Mouse (Mus musculus) hindbrain, embryonic 14.5 days (tissue): ENCODE data around the gene Osbpl6. TPM values are rescaled to one million over a fixed set of nuclear protein-coding genes. Genes with fewer than 3 reads are reported as not detected.
A peak's percentile ranks its signal among the peaks of the same experiment; 100 is the strongest.

Experiments
- ATAC-seq: fragments of 200-750 bp; cut with Nextera tagmentation; 2 replicates; pipeline ENCODE4 v1.8.0; 2017; ENCODE audit warnings: moderate number of reproducible peaks, mild to moderate bottlenecking, moderate TSS enrichment, moderate library complexity; ENCODE audit not compliant: low FRiP score
- DNase-seq: peaks from one replicate; pipeline ENCODE4 v3.0.0-alpha.2; 2015; ENCODE audit warnings: low spot score
- H3K27ac ChIP-seq: fragments of 300-500 bp; sonication (generic); 2 replicates; pipeline ENCODE4 v1.5.1; 2014; ENCODE audit warnings: mild to moderate bottlenecking, moderate library complexity
- H3K27me3 ChIP-seq: fragments of 300-500 bp; sonication (generic); 2 replicates; pipeline ENCODE4 v1.6.1; 2014; ENCODE audit warnings: mild to moderate bottlenecking, low read length, mixed read lengths; ENCODE audit not compliant: control insufficient read depth, insufficient read depth
- H3K36me3 ChIP-seq: fragments of 300-500 bp; sonication (generic); replicated peaks from 2 replicates; pipeline ENCODE4 v1.6.1; 2014; ENCODE audit not compliant: control insufficient read depth, insufficient read depth
- H3K4me1 ChIP-seq: fragments of 300-500 bp; sonication (generic); replicated peaks from 2 replicates; pipeline ENCODE4 v1.6.1; 2014; ENCODE audit warnings: antibody characterized with exemption, low read length, mixed read lengths; ENCODE audit not compliant: control insufficient read depth, insufficient read depth
- H3K4me2 ChIP-seq: fragments of 300-500 bp; sonication (generic); replicated peaks from 2 replicates; pipeline ENCODE4 v1.6.1; 2014; ENCODE audit warnings: mild to moderate bottlenecking, moderate library complexity
- H3K4me3 ChIP-seq: fragments of 300-500 bp; sonication (generic); replicated peaks from 2 replicates; pipeline ENCODE4 v1.5.1; 2014; ENCODE audit warnings: mild to moderate bottlenecking, low read length
- H3K9ac ChIP-seq: fragments of 300-500 bp; sonication (generic); 2 replicates; pipeline ENCODE4 v1.6.1; 2014
- H3K9me3 ChIP-seq: fragments of 300-500 bp; sonication (generic); 2 replicates; pipeline ENCODE4 v1.6.1; 2016; ENCODE audit warnings: low read length; ENCODE audit not compliant: control insufficient read depth
- WGBS: fragments of 180-500 bp; shearing (Covaris S2); extraction: QIAGEN DNeasy Blood & Tissue Kit; methylation state at CpG from one replicate; pipeline ENCODE4 v1.1.7; 2014; 5-methylcytosine and 5-hydroxymethylcytosine counted together
- polyA plus RNA-seq: library from polyadenylated mRNA; unstranded; fragments of >200 nt; fragmentation: Nextera tagmentation; extraction: Ambion mirVana; gene quantifications from 2 replicates; pipeline ENCODE4 v1.2.1, GENCODE M21; 2014

The Osbpl6 gene
- polyA plus RNA-seq, 1 experiment from 2014 or later, result 31.2 TPM

GRCm38 (mm10) chr2:76524451-76524850, 118.1 kb downstream of the Osbpl6 start:
- no peak for ATAC-seq

GRCm38 (mm10) chr2:76525645-76526044, 119.3 kb downstream of the Osbpl6 start:
- no peaks in the 10 kb centered on the region for H3K4me1 ChIP-seq
- H3K4me2 ChIP-seq, result no peak overlapping the region
- DNase-seq (no peak), ATAC-seq (no peak)
- WGBS, result 24% methylated on average over 3 of the region's 3 CpGs
- H3K27me3 ChIP-seq, result no peaks in the 10 kb centered on the region
- no peaks in the 10 kb centered on the region for H3K9me3 ChIP-seq
- no peak overlapping the region for H3K27ac ChIP-seq
- H3K9ac ChIP-seq, result no peak overlapping the region
- H3K36me3 ChIP-seq, result no peaks in the 10 kb centered on the region
- no peak overlapping the region for H3K4me3 ChIP-seq

More at GRCm38 (mm10) chr2:76524451-76524850, 118.1 kb downstream of the Osbpl6 start:
- WGBS, result 77% methylated on average over 5 of the region's 5 CpGs
- no peaks in the 10 kb centered on the region for H3K9me3 ChIP-seq
- no peak overlapping the region for H3K9ac ChIP-seq
- no peak overlapping the region for H3K4me3 ChIP-seq
- no peaks in the 10 kb centered on the region for H3K4me1 ChIP-seq
- H3K27me3 ChIP-seq, result no peaks in the 10 kb centered on the region
- no peaks in the 10 kb centered on the region for H3K36me3 ChIP-seq
- H3K4me2 ChIP-seq, result no peak overlapping the region
- H3K27ac ChIP-seq, result no peak overlapping the region
- no peak for DNase-seq

- no peaks in the 10 kb centered on the region for H3K36me3 ChIP-seq
- H3K27ac ChIP-seq, result no peak overlapping the region
- 58% methylated on average over 14 of the region's 14 CpGs for WGBS
- peaks cover 14% of the 10 kb centered on the region; the same call in 1 of the 2 replicates for H3K4me1 ChIP-seq
- H3K9ac ChIP-seq, result no peak overlapping the region
- no peak overlapping the region for H3K4me3 ChIP-seq
- ATAC-seq (peak; percentile 59), DNase-seq (peak; percentile 43)
- no peak overlapping the region for H3K4me2 ChIP-seq
- no peaks in the 10 kb centered on the region for H3K27me3 ChIP-seq
- no peaks in the 10 kb centered on the region for H3K9me3 ChIP-seq
Measured at GRCm38 (mm10) chr2:76532490-76533126, 126.3 kb downstream of the Osbpl6 start.

GRCm38 (mm10) chr2:76534932-76535331, 128.6 kb downstream of the Osbpl6 start:
- DNase-seq, result no peak
- Histone ChIP-seq H3K4me2 (no peak overlapping the region), H3K4me3 (no peak overlapping the region), H3K9me3 (no peaks in the 10 kb centered on the region), H3K9ac (no peak overlapping the region), H3K36me3 (no peaks in the 10 kb centered on the region), H3K4me1 (peaks cover 14% of the 10 kb centered on the region; the same call in 1 of the 2 replicates), H3K27me3 (no peaks in the 10 kb centered on the region), H3K27ac (no peak overlapping the region)
- 45% methylated on average over 7 of the region's 7 CpGs for WGBS
- no peak for ATAC-seq

- Histone ChIP-seq H3K36me3 (no peaks in the 10 kb centered on the region), H3K4me3 (no peak overlapping the region), H3K27ac (no peak overlapping the region), H3K27me3 (no peaks in the 10 kb centered on the region), H3K9ac (no peak overlapping the region), H3K4me1 (no peaks in the 10 kb centered on the region), H3K9me3 (no peaks in the 10 kb centered on the region), H3K4me2 (no peak overlapping the region)
- DNase-seq (no peak), ATAC-seq (no peak)
- 93% methylated on average over 9 of the region's 9 CpGs for WGBS
Measured at GRCm38 (mm10) chr2:76541900-76542299, 135.6 kb downstream of the Osbpl6 start.

GRCm38 (mm10) chr2:76542921-76543320, 136.6 kb downstream of the Osbpl6 start:
- no peak for DNase-seq
- no peaks in the 10 kb centered on the region for H3K36me3 ChIP-seq
- H3K27ac ChIP-seq, result no peak overlapping the region
- no peaks in the 10 kb centered on the region for H3K4me1 ChIP-seq
- H3K4me2 ChIP-seq, result no peak overlapping the region
- H3K9ac ChIP-seq, result no peak overlapping the region
- H3K27me3 ChIP-seq, result no peaks in the 10 kb centered on the region
- WGBS, result 80% methylated on average over 5 of the region's 5 CpGs
- no peak overlapping the region for H3K4me3 ChIP-seq
- H3K9me3 ChIP-seq, result no peaks in the 10 kb centered on the region
- ATAC-seq, result no peak

- 0 out of 2 replicates have a peak, but pooled peaks cover 5% of the 10 kb centered on the region for H3K36me3 ChIP-seq
- H3K27me3 ChIP-seq, result no peaks in the 10 kb centered on the region
- ATAC-seq (no peak), DNase-seq (no peak)
- no peak overlapping the region for H3K4me2 ChIP-seq
- no peak overlapping the region for H3K4me3 ChIP-seq
- WGBS, result 84% methylated on average over 8 of the region's 8 CpGs
- H3K4me1 ChIP-seq, result no peaks in the 10 kb centered on the region
- no peak overlapping the region for H3K9ac ChIP-seq
- no peak overlapping the region for H3K27ac ChIP-seq
- H3K9me3 ChIP-seq, result no peaks in the 10 kb centered on the region
Measured at GRCm38 (mm10) chr2:76545539-76545938, 139.2 kb downstream of the Osbpl6 start.

GRCm38 (mm10) chr2:76548171-76548570, 141.9 kb downstream of the Osbpl6 start:
- DNase-seq (no peak), ATAC-seq (no peak)
- Histone ChIP-seq H3K4me2 (no peak overlapping the region), H3K4me3 (no peak overlapping the region), H3K9me3 (no peaks in the 10 kb centered on the region), H3K27ac (no peak overlapping the region), H3K9ac (no peak overlapping the region), H3K4me1 (no peaks in the 10 kb centered on the region), H3K27me3 (no peaks in the 10 kb centered on the region), H3K36me3 (0 out of 2 replicates have a peak, but pooled peaks cover 14% of the 10 kb centered on the region)
- 90% methylated on average over 10 of the region's 10 CpGs for WGBS

- Histone ChIP-seq H3K4me2 (no peak overlapping the region), H3K4me3 (no peak overlapping the region), H3K9ac (no peak overlapping the region), H3K36me3 (0 out of 2 replicates have a peak, but pooled peaks cover 14% of the 10 kb centered on the region), H3K27me3 (no peaks in the 10 kb centered on the region), H3K9me3 (no peaks in the 10 kb centered on the region), H3K4me1 (no peaks in the 10 kb centered on the region), H3K27ac (no peak overlapping the region)
- no peak for DNase-seq
- no peak for ATAC-seq
- WGBS, result 91% methylated on average over 7 of the region's 7 CpGs
Measured at GRCm38 (mm10) chr2:76548836-76549235, 142.5 kb downstream of the Osbpl6 start.
